Mouse (Mus musculus) forebrain, embryonic 16.5 days (tissue): ENCODE data around the gene Atf7ip. TPM values are rescaled to one million over a fixed set of nuclear protein-coding genes. Genes with fewer than 3 reads are reported as not detected.

Source experiments
- ATAC-seq: fragments of 200-750 bp; cut with Nextera tagmentation; 2 replicates; pipeline ENCODE4 v1.8.0; 2017; ENCODE audit warnings: mild to moderate bottlenecking, moderate library complexity
- H3K27ac ChIP-seq: fragments of 300-500 bp; sonication (generic); 2 replicates; pipeline ENCODE4 v1.5.1; 2014; ENCODE audit warnings: low read length, control low read depth
- H3K27me3 ChIP-seq: fragments of 300-500 bp; sonication (generic); replicated peaks from 2 replicates; pipeline ENCODE4 v1.6.1; 2014; ENCODE audit warnings: low read length; ENCODE audit not compliant: control insufficient read depth, insufficient read depth
- H3K36me3 ChIP-seq: fragments of 300-500 bp; sonication (generic); 2 replicates; pipeline ENCODE4 v1.6.1; 2014; ENCODE audit not compliant: control insufficient read depth, insufficient read depth
- H3K4me1 ChIP-seq: fragments of 300-500 bp; sonication (generic); replicated peaks from 2 replicates; pipeline ENCODE4 v1.6.1; 2014; ENCODE audit warnings: low read length; ENCODE audit not compliant: control insufficient read depth, insufficient read depth
- H3K4me2 ChIP-seq: fragments of 300-500 bp; sonication (generic); 2 replicates; pipeline ENCODE4 v1.6.1; 2014; ENCODE audit warnings: mild to moderate bottlenecking, low read length, control low read depth
- H3K4me3 ChIP-seq: fragments of 300-500 bp; sonication (generic); replicated peaks from 2 replicates; pipeline ENCODE4 v1.5.1; 2014; ENCODE audit warnings: mild to moderate bottlenecking, low read length, control low read depth
- H3K9ac ChIP-seq: fragments of 300-500 bp; sonication (generic); replicated peaks from 2 replicates; pipeline ENCODE4 v1.6.1; 2014; ENCODE audit warnings: low read depth, low read length, control low read depth
- H3K9me3 ChIP-seq: fragments of 300-500 bp; sonication (generic); 2 replicates; pipeline ENCODE4 v1.6.1; 2016; ENCODE audit warnings: low read length; ENCODE audit not compliant: control insufficient read depth
- WGBS: fragments of 180-500 bp; shearing (Covaris S2); extraction: QIAGEN DNeasy Blood & Tissue Kit; methylation state at CpG from one replicate; pipeline ENCODE4 v1.1.7; 2014; 5-methylcytosine and 5-hydroxymethylcytosine counted together
- polyA plus RNA-seq: library from polyadenylated mRNA; unstranded; fragments of >200 nt; fragmentation: Nextera tagmentation; extraction: Ambion mirVana; gene quantifications from 2 replicates; pipeline ENCODE4 v1.2.1, GENCODE M21; 2015

Gene Atf7ip
- polyA plus RNA-seq, 1 experiment from 2014 or later: 49.2 TPM

- Histone ChIP-seq H3K36me3 (no peaks in the 10 kb centered on the region), H3K9me3 (no peaks in the 10 kb centered on the region), H3K4me3 (no peak overlapping the region), H3K9ac (no peak overlapping the region), H3K27me3 (no peaks in the 10 kb centered on the region), H3K4me1 (no peaks in the 10 kb centered on the region), H3K27ac (no peak overlapping the region), H3K4me2 (no peak overlapping the region)
- ATAC-seq: no peak
- 82% methylated on average over 6 of the region's 6 CpGs for WGBS
Measured at GRCm38 (mm10) chr6:136633719-136634118, 127.8 kb downstream of the Atf7ip start.

- Histone ChIP-seq H3K36me3 (no peaks in the 10 kb centered on the region), H3K9me3 (no peaks in the 10 kb centered on the region), H3K4me3 (no peak overlapping the region), H3K4me1 (no peaks in the 10 kb centered on the region), H3K9ac (no peak overlapping the region), H3K27ac (no peak overlapping the region), H3K4me2 (no peak overlapping the region), H3K27me3 (no peaks in the 10 kb centered on the region)
- 66% methylated on average over 3 of the region's 3 CpGs for WGBS
- ATAC-seq: no peak
Measured at GRCm38 (mm10) chr6:136634982-136635381, 129.0 kb downstream of the Atf7ip start.

- no peaks in the 10 kb centered on the region for H3K9me3 ChIP-seq
- ATAC-seq: no peak
- 0 out of 2 replicates have a peak, but pooled peaks cover 2% of the 10 kb centered on the region for H3K4me1 ChIP-seq
- WGBS: 99% methylated on average over 2 of the region's 2 CpGs
- H3K9ac ChIP-seq: no peak overlapping the region
- no peak overlapping the region for H3K27ac ChIP-seq
- no peak overlapping the region for H3K4me3 ChIP-seq
- no peak overlapping the region for H3K4me2 ChIP-seq
- H3K36me3 ChIP-seq: no peaks in the 10 kb centered on the region
- H3K27me3 ChIP-seq: no peaks in the 10 kb centered on the region
Measured at GRCm38 (mm10) chr6:136644171-136644570, 138.2 kb downstream of the Atf7ip start.

GRCm38 (mm10) chr6:136645754-136646153, 139.8 kb downstream of the Atf7ip start:
- Histone ChIP-seq H3K4me3 (no peak overlapping the region), H3K4me1 (0 out of 2 replicates have a peak, but pooled peaks cover 2% of the 10 kb centered on the region), H3K9me3 (no peaks in the 10 kb centered on the region), H3K27ac (no peak overlapping the region), H3K36me3 (no peaks in the 10 kb centered on the region), H3K9ac (no peak overlapping the region), H3K27me3 (no peaks in the 10 kb centered on the region), H3K4me2 (no peak overlapping the region)
- WGBS: 46% methylated on average over 9 of the region's 9 CpGs
- no peak for ATAC-seq

GRCm38 (mm10) chr6:136646207-136646606, 140.2 kb downstream of the Atf7ip start:
- Histone ChIP-seq H3K27me3 (no peaks in the 10 kb centered on the region), H3K4me2 (no peak overlapping the region), H3K4me1 (0 out of 2 replicates have a peak, but pooled peaks cover 2% of the 10 kb centered on the region), H3K4me3 (no peak overlapping the region), H3K9me3 (no peaks in the 10 kb centered on the region), H3K27ac (no peak overlapping the region), H3K36me3 (no peaks in the 10 kb centered on the region), H3K9ac (no peak overlapping the region)
- 25% methylated on average over 6 of the region's 6 CpGs for WGBS
- no peak for ATAC-seq

- Histone ChIP-seq H3K4me2 (no peak overlapping the region), H3K4me1 (0 out of 2 replicates have a peak, but pooled peaks cover 2% of the 10 kb centered on the region), H3K9me3 (no peaks in the 10 kb centered on the region), H3K36me3 (no peaks in the 10 kb centered on the region), H3K9ac (no peak overlapping the region), H3K27ac (no peak overlapping the region), H3K4me3 (no peak overlapping the region), H3K27me3 (no peaks in the 10 kb centered on the region)
- 83% methylated on average over 10 of the region's 10 CpGs for WGBS
- ATAC-seq: no peak
Measured at GRCm38 (mm10) chr6:136647455-136647861, 141.5 kb downstream of the Atf7ip start.

GRCm38 (mm10) chr6:136650664-136651063, 144.7 kb downstream of the Atf7ip start:
- no peaks in the 10 kb centered on the region for H3K27me3 ChIP-seq
- H3K27ac ChIP-seq: no peak overlapping the region
- 0 out of 2 replicates have a peak, but pooled peaks cover 2% of the 10 kb centered on the region for H3K4me1 ChIP-seq
- H3K4me3 ChIP-seq: no peak overlapping the region
- no peak overlapping the region for H3K4me2 ChIP-seq
- WGBS: 93% methylated on average over 8 of the region's 8 CpGs
- ATAC-seq: no peak
- no peaks in the 10 kb centered on the region for H3K9me3 ChIP-seq
- no peak overlapping the region for H3K9ac ChIP-seq
- H3K36me3 ChIP-seq: no peaks in the 10 kb centered on the region

- Histone ChIP-seq H3K4me2 (no peak overlapping the region), H3K4me1 (no peaks in the 10 kb centered on the region), H3K9me3 (no peaks in the 10 kb centered on the region), H3K4me3 (no peak overlapping the region), H3K27ac (no peak overlapping the region), H3K36me3 (no peaks in the 10 kb centered on the region), H3K9ac (no peak overlapping the region), H3K27me3 (no peaks in the 10 kb centered on the region)
- WGBS: 81% methylated on average over 5 of the region's 5 CpGs
- no peak for ATAC-seq
Measured at GRCm38 (mm10) chr6:136653331-136653730, 147.4 kb downstream of the Atf7ip start.

- ATAC-seq: no peak
- Histone ChIP-seq H3K36me3 (no peaks in the 10 kb centered on the region), H3K4me1 (no peaks in the 10 kb centered on the region), H3K4me2 (no peak overlapping the region), H3K27ac (no peak overlapping the region), H3K9me3 (no peaks in the 10 kb centered on the region), H3K27me3 (no peaks in the 10 kb centered on the region), H3K4me3 (no peak overlapping the region), H3K9ac (no peak overlapping the region)
- WGBS: 81% methylated on average over 20 of the region's 20 CpGs
Measured at GRCm38 (mm10) chr6:136654470-136654869, 148.5 kb downstream of the Atf7ip start.

GRCm38 (mm10) chr6:136655786-136656185, 149.8 kb downstream of the Atf7ip start:
- no peak for ATAC-seq
- H3K27me3 ChIP-seq: no peaks in the 10 kb centered on the region

More at GRCm38 (mm10) chr6:136655786-136656185, 149.8 kb downstream of the Atf7ip start:
- no peak overlapping the region for H3K4me3 ChIP-seq
- H3K9ac ChIP-seq: no peak overlapping the region
- no peak overlapping the region for H3K27ac ChIP-seq
- H3K36me3 ChIP-seq: no peaks in the 10 kb centered on the region
- H3K4me2 ChIP-seq: no peak overlapping the region
- H3K4me1 ChIP-seq: no peaks in the 10 kb centered on the region
- 72% methylated on average over 11 of the region's 11 CpGs for WGBS
- H3K9me3 ChIP-seq: no peaks in the 10 kb centered on the region
